ENCODE assay signal across 10 mouse cellular contexts in the genomic region with DNA sequence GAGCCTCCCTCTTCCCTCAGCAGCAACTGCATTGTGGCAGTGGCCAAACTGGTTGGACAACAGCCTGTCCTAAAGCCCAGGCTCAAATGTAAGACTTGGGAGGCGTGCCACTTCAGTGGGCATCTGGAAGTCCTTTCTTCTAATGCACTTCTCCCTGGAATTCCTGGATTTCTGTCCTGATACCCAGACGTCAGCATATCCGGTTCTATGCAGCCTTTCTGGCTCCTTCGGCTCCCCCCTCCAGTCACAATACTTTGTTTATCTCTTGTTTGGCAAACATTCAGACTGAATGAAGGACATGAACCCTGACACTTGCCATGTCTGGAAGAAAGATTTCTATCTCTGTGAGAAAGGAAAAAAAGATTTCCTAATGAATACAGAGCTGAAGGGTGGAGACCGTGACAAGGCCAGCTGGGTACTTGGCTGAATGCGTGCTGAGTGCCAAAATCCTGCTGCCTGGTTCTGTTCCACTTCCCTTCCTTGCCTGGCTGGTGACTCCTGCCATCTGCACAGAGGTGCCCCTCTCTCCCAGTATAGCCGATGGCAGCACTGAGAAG.
A peak's percentile ranks its signal among the peaks of the same experiment; 100 is the strongest.
DNase-seq lines count a peak whose midpoint lies in the region; ATAC-seq and TF ChIP-seq lines count a peak whose summit lies in the region.
"Had no signal": no experiment of that assay in that cellular context is flagged by ENCODE, and none has a peak within 500 bp of the region (broad histone marks: within the 10 kb centered on the region; RNA-seq: fewer than 3 reads in every experiment).

No protein-coding gene starts in this region.

- no peaks in the 10 kb centered on the region for H3K9me3 ChIP-seq in intestine, embryonic 14.5 days (ENCODE audit: control insufficient read depth, low read length)
- no peaks in the 10 kb centered on the region for H3K9me3 ChIP-seq in intestine, postnatal 0 days (ENCODE audit: control insufficient read depth)
- H3K9me3 ChIP-seq in kidney, embryonic 15.5 days (replicated peaks): no peaks in the 10 kb centered on the region
- no peaks in the 10 kb centered on the region for H3K9me3 ChIP-seq in neural tube, embryonic 15.5 days (replicated peaks)
- H3K9me3 ChIP-seq: G1E; megakaryocyte, embryonic 14.5 days had no signal

- no peak overlapping the region for H3K9ac ChIP-seq in intestine, embryonic 14.5 days (ENCODE audit: low read length)
- no peak overlapping the region for H3K9ac ChIP-seq in intestine, postnatal 0 days (ENCODE audit: low read depth, low read length)
- no peak overlapping the region for H3K9ac ChIP-seq in kidney, embryonic 15.5 days
- no peak overlapping the region for H3K9ac ChIP-seq in neural tube, embryonic 15.5 days (replicated peaks)

- H3K4me2 ChIP-seq in intestine, embryonic 14.5 days (ENCODE audit: low read length): no peak overlapping the region
- H3K4me2 ChIP-seq in intestine, postnatal 0 days (replicated peaks; ENCODE audit: low read depth): no peak overlapping the region
- H3K4me2 ChIP-seq in kidney, embryonic 15.5 days: no peak overlapping the region
- no peak overlapping the region for H3K4me2 ChIP-seq in neural tube, embryonic 15.5 days

- 26% methylated on average over 7 of the region's 7 CpGs for WGBS in intestine, embryonic 14.5 days
- WGBS in intestine, postnatal 0 days: 25% methylated on average over 7 of the region's 7 CpGs
- 58% methylated on average over 7 of the region's 7 CpGs for WGBS in kidney, embryonic 15.5 days
- WGBS in neural tube, embryonic 15.5 days: 54% methylated on average over 7 of the region's 7 CpGs

- no peaks in the 10 kb centered on the region for H3K27me3 ChIP-seq in intestine, embryonic 14.5 days (replicated peaks; ENCODE audit: control insufficient read depth, insufficient read depth, low read length)
- H3K27me3 ChIP-seq in intestine, postnatal 0 days (replicated peaks; ENCODE audit: control insufficient read depth, insufficient read depth, low read length): no peaks in the 10 kb centered on the region
- H3K27me3 ChIP-seq in kidney, embryonic 15.5 days: no peaks in the 10 kb centered on the region
- no peaks in the 10 kb centered on the region for H3K27me3 ChIP-seq in neural tube, embryonic 15.5 days (replicated peaks)

- H3K36me3 ChIP-seq in intestine, embryonic 14.5 days (ENCODE audit: control insufficient read depth, insufficient read depth, low read length): no peaks in the 10 kb centered on the region
- H3K36me3 ChIP-seq in intestine, postnatal 0 days (ENCODE audit: control insufficient read depth, insufficient read depth): no peaks in the 10 kb centered on the region
- no peaks in the 10 kb centered on the region for H3K36me3 ChIP-seq in kidney, embryonic 15.5 days
- no peaks in the 10 kb centered on the region for H3K36me3 ChIP-seq in neural tube, embryonic 15.5 days
- H3K36me3 ChIP-seq: G1E had no signal

- no peak overlapping the region for H3K4me3 ChIP-seq in intestine, embryonic 14.5 days (ENCODE audit: low read depth, low read length)
- H3K4me3 ChIP-seq in intestine, postnatal 0 days (ENCODE audit: low read depth, low read length): no peak overlapping the region
- H3K4me3 ChIP-seq in kidney, embryonic 15.5 days (replicated peaks): no peak overlapping the region
- H3K4me3 ChIP-seq in neural tube, embryonic 15.5 days (replicated peaks): no peak overlapping the region
- H3K4me3 ChIP-seq: megakaryocyte, embryonic 14.5 days had no signal

- TF ChIP-seq CTCF in intestine, postnatal 0 days (IDR thresholded peaks at IDR 0.05; ENCODE audit: low read depth): no peak

- peaks cover 52% of the 10 kb centered on the region for H3K4me1 ChIP-seq in intestine, embryonic 14.5 days (replicated peaks; ENCODE audit: control insufficient read depth, insufficient read depth, low read length)
- no peaks in the 10 kb centered on the region for H3K4me1 ChIP-seq in intestine, postnatal 0 days (replicated peaks; ENCODE audit: control insufficient read depth, insufficient read depth, low read length)
- H3K4me1 ChIP-seq in kidney, embryonic 15.5 days: peaks cover 52% of the 10 kb centered on the region
- peaks cover 74% of the 10 kb centered on the region for H3K4me1 ChIP-seq in neural tube, embryonic 15.5 days

- peak overlapping the region; percentile 29; the same call in 1 of the 2 replicates for H3K27ac ChIP-seq in intestine, embryonic 14.5 days (ENCODE audit: low read depth)
- H3K27ac ChIP-seq in intestine, postnatal 0 days (ENCODE audit: low read depth, low read length): no peak overlapping the region
- H3K27ac ChIP-seq in kidney, embryonic 15.5 days: peak overlapping the region; percentile 67
- H3K27ac ChIP-seq in neural tube, embryonic 15.5 days (replicated peaks): peak overlapping the region; percentile 61

- DNase-seq in intestine, embryonic 14.5 days (ENCODE audit: low spot score): no peak
- DNase-seq in cerebellum, adult 11 months: peak; percentile 27
- peak; percentile 62 to 79 for DNase-seq in heart, adult 9 months (ENCODE audit: low spot score in 2 of 2)
- DNase-seq in right cerebral cortex, postnatal 4 days: no peak
- no peak for DNase-seq in left cerebral cortex, adult 18-20 months (ENCODE audit: low spot score in 2 of 2)

- no peak for ATAC-seq in intestine, embryonic 14.5 days (replicated peaks; ENCODE audit: low FRiP score, low TSS enrichment, low read depth)
- no peak for ATAC-seq in intestine, postnatal 0 days
- peak; percentile 46; the same call in 1 of the 2 replicates for ATAC-seq in kidney, embryonic 15.5 days (replicated peaks; ENCODE audit: low FRiP score)
- ATAC-seq in neural tube, embryonic 15.5 days (ENCODE audit: low FRiP score): no peak

Comparison
In these comparisons a context has a peak if more than half of its experiments do, and no peak if none do; other contexts are left out.
1. DNase-seq: peak in cerebellum, adult 11 months (single experiment) and heart, adult 9 months (2 of 2); none in intestine, embryonic 14.5 days (single experiment), right cerebral cortex, postnatal 4 days (single experiment) and left cerebral cortex, adult 18-20 months (0 of 2).